Mouse (Mus musculus) ES-Bruce4 (cell line): ENCODE measurements at regions not wholly inside any gene's neighbourhood (a gene's known extent, or its start where the extent isn't known, plus 50 kb on each side); places are given as distances from the start of the nearest gene placed in this dataset.

Experiments
- CTCF ChIP-seq: IDR thresholded peaks from one replicate; pipeline ENCODE4 v1.8.1; 2011; ENCODE audit warnings: low read depth, low read length
- EP300 ChIP-seq: IDR thresholded peaks from 2 replicates; pipeline ENCODE4 v1.6.1; 2011; ENCODE audit warnings: low read depth, low read length; ENCODE audit not compliant: insufficient read depth
- POLR2A ChIP-seq: IDR thresholded peaks from one replicate; pipeline ENCODE4 v1.8.1; 2011; ENCODE audit warnings: low read length; ENCODE audit not compliant: insufficient read depth

DNA sequence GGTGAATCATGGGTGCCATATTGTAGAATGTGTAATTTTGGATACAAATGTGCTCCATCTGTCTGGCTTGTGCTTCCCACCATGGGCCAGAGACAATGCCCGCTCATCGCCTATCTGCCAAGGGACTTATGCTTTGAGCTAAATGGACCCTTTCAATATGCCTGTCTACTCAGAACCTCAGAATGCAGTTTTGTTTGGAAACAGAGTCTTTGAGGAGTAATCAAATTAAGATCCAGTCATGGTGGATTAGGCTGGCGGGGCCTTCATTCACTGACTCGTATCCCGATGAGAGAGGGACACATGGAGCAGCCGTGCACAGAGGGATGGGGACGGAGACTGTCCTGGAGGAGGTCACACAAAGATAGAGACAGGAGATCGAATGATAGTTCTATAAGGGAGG, 716.9 kb downstream of the Vrk1 start:
- TF ChIP-seq CTCF (no peak), EP300 (no peak), POLR2A (no peak)
